Mouse (Mus musculus): ENCODE data around the gene Coro1c. TPM values are rescaled to one million over a fixed set of nuclear protein-coding genes. Genes with fewer than 3 reads are reported as not detected.

The Coro1c gene
- total RNA-seq (2021), result 10 to 100 TPM; 34.3 to 37.5 TPM

DNA sequence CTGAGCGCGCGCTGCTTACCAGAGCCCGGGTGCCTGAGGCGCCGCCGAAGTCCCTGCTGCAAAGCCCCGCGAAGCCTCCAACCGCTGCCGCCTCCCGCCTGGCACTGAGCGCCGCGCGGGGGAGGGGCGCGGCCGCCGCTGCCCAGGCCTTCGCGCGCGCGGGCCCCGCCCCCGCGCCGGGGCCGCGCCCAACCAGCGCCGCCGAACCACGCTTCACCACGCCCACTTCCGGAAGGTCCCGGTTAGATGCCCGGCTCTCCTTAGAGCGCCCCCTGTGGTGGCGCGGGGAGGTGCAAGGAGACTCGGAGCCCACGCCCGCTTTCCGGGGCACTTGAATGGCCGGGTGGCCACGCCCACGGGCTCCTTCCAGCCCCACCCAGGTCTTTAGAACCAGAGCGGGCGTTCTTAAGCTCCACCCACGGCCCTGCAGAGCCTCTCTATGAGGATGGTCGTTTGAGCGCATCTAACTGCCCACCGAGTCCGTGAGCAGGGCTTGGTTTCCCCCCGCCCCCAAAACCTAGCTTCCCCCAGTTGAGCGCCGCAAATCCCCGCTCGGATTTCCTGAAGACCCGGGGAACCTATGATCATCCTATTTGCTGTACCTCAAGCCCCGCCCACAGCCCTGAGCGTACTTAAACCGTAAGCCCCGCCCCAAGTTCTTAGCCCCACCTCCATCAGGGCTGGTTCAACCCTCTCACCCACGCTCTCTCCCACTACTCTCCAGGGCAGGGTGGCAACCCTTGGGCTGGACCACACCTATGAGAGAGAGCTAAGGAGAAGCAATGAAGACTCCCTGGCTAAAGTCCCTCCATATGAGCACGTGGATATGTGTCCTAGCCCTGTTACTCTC, at the start of gene Coro1c:
TSS of gene Coro1c (minus strand) at position 167 of the 850 bp plus-strand sequence.
- intact Hi-C loops (cut with DNase I), result loop anchor here (2.0 to 5.0 kb wide), 3 partner anchors 46 to 83 kb away; partner anchors contain the start of gene Ssh1
- DNase-seq, result peak; percentile 100

DNA sequence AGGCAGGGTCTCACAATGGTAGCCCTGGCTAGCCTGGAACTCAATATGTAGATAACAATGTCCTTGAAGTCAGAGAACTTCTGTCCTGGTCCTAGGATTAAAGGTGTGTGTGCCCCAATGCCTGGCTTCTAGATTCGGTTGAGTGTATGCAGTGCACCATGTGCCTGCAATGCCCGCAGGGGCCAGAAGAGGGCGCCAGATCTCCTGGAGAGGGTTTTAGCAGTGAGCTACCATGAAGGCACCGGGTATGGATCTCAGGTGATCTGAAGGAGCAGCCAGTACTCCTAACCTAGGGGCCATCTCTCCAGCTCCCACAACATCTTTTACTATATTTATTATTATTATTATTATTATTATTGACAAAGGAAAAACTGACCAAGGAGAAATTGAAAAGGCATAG, 48.0 kb upstream of the Coro1c start:
- peak; percentile 88 to 98 for DNase-seq
- intact Hi-C loops (cut with DNase I), result loop anchor here (1.0 to 2.0 kb wide), 3 partner anchors 18 to 89 kb away; no protein-coding TSS in a partner anchor

DNA sequence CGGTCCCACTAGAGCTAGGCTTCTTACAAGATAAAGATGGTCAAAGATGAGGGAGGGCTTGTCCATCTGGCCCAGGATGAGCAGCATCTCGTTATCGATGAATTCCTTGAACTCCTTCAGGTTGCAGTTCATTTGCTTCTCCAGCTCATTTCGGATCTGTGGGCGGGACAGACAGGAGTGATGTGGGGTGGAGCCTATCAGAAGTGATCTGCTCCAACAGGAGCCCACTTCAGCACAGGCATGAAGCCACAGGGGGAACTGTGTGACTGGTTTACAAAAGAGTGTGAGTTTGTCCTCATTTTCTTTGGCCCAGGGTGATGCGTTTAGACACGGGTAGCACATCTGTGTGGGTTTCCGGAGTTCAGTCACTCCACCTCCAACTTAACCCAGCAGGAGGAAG, 47.1 kb upstream of the Coro1c start:
- intact Hi-C loops (cut with DNase I), result loop anchor here (1.0 to 2.0 kb wide), 5 partner anchors 19 to 90 kb away; partner anchors contain the start of gene Coro1c

DNA sequence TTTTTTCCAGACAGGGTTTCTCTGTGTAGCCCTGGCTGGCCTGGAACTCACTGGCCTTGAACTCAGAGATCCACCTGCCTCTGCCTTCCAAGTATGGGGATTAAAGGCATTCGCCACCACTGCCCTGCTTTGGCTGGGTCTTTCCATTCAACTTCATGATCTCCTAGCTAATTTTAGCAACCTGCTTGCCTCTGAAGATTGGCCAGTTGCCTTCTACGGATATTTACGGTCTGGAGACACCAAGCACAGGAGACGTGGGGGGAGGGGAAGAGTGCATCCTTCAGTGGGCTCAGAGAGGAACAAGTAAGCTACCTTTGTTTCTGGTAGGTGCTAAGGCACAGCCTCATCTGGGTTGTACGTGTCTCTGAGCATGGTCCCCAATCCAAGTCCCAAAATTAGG, 46.7 kb upstream of the Coro1c start:
- DNase-seq, result no peak
- intact Hi-C loops (cut with DNase I), result loop anchor here (2.0 kb wide), 2 partner anchors 24 to 46 kb away; partner anchors contain the start of gene Coro1c

More for the DNA sequence above, 47.1 kb upstream of the Coro1c start:
- DNase-seq, result no peak

DNA sequence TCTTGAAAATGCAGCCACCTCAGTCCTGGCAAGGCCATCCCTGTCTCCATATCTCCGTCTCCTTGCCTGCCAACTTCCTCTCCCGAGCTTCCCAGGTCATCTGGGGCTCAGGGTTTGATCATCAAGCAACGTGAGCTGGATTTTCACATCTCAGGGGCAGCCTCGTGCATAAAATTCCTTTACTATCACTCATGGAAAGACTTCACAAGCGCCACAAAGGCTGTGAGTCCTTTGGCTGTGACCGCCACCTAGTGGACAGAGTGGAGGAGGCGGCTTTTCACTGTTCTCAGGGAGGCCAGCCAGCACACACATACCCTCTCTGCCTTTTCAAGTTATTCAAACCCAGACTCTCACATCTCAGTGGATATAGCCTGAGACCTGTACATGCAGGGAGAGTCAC, 45.9 kb upstream of the Coro1c start:
- intact Hi-C loops (cut with DNase I), result loop anchor here (1.0 to 2.0 kb wide), 4 partner anchors 24 to 181 kb away; partner anchors contain the start of gene Coro1c
- peak; percentile 89 to 90 for DNase-seq

DNA sequence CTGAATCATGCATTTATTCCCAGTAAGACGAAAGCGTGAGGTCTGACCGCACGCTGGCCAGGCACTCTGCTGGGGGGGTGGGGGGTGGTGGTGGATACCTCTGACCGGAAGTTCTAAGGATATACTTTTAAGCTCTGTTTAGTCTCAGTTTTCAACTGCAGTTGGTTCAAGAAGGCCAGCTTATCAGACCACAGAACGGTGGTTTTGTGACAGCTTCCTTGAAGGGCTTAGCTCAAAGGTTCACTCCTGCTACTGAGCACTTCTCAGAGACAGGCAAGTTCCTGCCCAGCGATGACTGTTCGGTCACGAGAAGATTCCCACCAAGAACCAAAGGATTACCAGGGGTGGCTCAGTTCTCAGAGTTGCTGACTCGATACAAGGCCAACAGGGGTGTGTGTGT, 44.0 kb upstream of the Coro1c start:
- intact Hi-C loops (cut with DNase I), result no loop called here
- DNase-seq, result no peak

DNA sequence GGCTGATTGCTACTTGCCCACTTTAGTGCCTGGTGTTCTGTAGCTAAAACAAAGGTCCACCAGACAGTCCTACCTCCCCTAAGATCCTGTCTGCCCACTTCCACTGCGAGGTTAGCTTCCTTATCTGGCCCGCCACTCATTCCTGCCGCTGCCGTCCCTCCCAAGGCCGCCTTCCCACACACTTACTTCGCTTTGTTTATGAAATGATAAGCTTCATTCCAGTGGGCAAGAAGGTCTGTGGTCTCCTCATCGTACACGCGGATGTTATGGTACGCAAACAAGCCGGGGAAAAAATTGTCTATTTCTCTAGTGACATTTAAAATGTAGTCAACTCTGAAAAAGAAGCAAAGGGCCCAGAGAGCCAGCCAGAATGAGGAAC, 43.1 kb upstream of the Coro1c start:
- no peak for DNase-seq
- intact Hi-C loops (cut with DNase I), result no loop called here

DNA sequence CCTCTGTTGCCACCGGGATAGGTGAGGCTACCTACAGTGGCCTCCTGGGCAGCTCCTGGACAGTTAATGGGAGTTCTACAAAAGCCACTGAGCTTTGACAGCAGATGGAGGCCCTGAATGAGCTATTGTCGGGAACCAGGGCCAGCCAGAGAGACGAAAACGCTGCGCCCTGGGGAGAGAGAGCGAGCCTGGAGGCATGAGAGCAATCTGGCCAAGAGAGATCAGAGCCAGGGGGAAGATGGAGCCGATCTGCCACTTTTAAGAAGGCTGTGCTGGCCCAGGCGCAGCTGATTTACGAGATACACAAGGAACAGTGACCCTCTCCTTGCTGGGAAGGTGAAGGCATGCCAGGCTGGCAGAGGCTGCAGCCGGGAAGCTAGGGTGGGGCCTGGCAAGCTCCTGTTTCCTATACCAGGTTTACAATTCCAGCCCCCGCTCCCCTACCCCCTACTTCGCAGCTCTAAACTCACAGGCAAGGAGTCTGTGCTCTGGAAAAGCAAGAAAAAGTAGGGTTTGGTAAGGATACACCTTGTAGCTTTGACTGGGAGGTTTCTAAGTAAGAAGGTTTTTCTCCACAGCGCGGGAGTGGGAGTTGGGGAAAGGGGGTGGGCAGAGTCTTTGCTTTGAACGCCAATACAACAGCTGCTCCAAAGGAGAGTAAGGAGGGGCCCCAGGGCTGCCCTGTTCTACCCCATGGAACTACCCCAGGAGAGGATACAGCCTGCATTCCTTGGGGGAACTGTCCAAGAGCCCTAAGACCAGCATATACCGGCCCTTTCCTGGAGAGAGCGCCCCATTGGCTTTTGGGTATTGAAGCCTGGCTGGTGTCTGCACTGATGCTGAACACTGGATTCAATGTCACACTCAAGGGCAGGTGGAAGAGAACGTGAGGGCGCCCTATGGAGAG, 42.5 kb upstream of the Coro1c start:
- DNase-seq, result no peak
- intact Hi-C loops (cut with DNase I), result no loop called here

DNA sequence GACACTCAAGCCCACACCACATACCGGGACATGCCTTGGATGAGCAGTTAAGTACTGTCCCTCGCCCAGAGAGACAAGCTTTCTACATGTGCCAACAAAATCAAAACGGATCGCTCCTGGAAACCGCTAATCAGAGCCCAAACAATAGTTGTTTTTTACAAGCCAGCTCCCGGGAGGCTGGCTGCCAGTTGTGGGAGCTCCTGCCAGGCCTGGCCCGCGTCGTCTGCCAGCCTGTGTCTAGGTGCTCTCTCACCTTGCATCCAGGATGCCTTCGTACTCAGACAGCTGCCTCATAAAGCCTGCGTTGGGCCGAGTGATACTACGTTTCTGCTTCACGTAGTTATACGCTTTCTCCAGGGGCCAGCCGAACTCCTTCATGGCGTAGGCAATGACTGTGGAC, 41.6 kb upstream of the Coro1c start:
- DNase-seq, result no peak
- intact Hi-C loops (cut with DNase I), result no loop called here

DNA sequence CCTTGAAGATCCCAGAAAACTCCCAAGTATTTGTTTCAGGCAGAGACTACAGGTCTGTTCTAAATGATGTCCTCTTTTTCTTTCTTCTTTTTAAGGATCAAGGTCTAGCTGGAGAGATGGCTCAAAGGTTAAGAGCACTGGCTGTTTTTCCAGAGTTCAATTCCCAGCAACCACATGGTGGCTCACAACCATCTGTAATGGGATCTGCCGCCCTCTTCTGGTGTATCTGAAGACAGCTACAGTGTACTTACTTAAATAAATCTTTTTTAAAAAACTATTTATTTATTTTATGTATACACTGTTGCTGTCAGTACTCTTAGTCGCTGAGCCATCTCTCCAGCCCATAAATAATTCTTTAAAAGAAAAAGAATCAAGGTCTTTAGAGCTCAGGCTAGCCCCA, 38.7 kb upstream of the Coro1c start:
- no peak for DNase-seq
- intact Hi-C loops (cut with DNase I), result no loop called here

DNA sequence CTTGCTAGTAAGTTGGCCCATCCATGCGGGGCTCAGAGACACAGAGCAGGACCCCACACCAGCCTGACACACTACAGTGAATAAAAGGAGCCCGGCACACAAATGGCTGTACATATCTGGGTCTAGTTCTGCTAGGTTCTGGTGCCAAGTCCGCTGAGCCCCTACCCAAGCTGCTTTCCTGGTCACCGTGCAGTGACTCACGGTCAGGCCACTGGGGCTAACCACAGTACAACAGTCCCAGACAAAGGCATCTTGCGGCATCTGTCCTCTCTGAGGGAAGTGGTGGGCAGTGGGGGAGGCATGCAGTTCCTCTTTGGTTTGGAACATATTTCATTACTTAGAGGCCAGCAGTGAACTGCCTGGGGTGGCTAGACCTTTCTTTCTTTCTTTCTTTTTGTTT, 36.6 kb upstream of the Coro1c start:
- no peak for DNase-seq

DNA sequence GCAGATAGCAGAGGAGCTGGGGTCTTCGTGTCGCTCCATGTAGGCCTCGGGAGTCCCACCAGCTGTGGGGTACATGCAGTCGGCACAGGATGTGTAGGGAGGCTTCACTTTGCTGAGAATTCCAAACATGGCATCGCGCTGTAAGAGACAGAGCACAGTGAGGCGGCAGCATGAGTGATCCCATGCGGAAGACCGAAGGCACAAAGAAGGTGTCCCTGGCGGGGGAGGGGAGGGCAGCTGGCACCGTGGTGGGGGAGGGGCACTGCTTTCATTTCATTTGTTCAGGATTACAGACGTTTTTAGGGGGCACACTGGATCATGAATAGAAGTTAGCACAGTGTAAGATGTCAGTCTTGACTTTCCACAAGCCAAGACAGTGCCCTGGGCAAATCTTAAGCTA, 34.8 kb upstream of the Coro1c start:
- DNase-seq, result no peak
- intact Hi-C loops (cut with DNase I), result no loop called here

More for the DNA sequence above, 36.6 kb upstream of the Coro1c start:
- intact Hi-C loops (cut with DNase I), result no loop called here

DNA sequence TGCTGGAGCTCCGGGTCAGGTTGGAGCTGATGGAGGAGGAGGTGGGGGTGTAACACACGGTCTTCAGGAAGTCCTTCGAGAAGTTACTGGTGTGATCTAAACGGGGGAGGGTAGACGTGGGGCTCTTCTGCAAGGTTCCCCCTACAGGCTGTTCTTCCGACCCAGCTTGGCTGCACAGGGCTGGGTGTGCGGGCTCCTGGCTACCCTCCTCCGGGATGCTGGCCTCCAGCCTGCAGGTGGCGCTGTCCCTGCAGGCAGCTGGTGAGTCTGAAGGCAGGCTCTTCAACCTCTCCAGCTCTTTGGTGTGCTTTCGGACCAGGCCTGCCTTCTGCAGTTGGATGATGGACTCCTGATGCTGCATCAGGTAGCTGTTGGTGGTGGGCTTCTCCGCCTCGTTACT, 34.0 kb upstream of the Coro1c start:
- intact Hi-C loops (cut with DNase I), result no loop called here
- no peak for DNase-seq

DNA sequence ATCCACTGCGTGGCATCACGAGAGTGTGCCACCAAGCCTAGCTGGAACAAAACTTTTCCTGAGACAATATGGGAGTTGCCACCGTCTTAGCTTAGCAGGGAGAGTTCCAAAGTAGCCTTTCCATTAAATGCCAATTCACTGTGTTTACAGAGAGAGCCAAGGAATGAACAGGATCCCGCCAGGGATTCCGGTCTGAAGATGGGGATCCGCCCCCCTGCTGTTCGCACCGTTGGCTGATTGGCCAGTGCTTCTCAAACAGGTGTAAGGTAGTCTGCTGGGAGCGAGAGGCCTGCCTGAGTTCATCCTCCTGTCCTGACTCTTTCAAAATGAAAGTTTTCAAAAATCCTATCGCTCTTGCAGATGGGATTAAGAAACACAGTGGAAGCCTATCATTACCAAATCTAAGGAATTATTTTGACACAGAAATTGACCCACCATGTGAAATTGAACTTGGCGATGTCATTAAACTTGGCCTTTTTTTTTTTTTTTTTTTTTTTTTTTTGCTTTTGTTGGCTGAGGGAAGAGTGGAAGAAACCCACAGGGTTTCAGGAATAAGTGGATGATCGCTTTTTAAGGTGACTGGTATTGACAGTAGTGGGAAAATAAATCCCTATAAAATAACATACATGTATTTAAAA, 30.8 kb upstream of the Coro1c start:
- intact Hi-C loops (cut with DNase I), result no loop called here
- DNase-seq, result no peak

DNA sequence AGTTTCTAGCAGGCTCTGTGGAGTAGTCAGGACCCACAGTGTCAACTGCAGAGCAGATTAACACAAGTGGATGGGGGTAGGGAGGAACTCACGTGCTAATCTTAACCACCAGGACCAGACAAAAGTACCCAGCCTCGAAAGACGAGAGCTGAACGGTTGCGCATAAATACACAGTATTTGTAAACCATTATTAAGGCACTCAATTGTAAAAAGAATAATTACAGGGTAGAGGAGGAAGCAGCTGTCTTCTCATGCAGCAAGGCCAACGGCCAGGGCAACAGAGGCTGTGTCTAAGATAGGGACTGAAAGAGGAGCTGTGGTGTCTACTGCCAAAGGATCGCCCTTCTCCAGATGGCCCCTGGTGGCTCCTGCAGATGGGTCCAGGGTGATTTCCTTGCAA, 29.1 kb upstream of the Coro1c start:
- intact Hi-C loops (cut with DNase I), result no loop called here
- no peak for DNase-seq

DNA sequence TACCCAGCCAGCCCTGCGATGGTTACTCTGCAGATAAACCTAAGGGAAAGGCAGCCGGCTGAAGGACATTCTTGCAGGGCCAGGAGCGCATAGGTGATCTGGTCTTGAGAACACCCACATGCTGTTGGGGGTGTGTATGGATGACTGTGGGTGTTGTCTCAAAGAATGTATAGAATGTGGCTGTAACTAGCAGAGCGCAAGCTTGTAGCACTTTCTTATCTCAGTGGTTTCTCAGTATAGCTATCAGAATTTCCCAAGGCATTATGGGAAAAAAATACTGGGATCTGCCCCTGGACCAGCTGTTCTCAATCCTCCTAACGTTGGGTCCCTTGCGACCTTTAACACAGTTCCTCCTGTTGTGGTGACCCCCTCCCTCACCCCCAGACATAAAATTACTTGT, 25.3 kb upstream of the Coro1c start:
- DNase-seq, result no peak
- intact Hi-C loops (cut with DNase I), result no loop called here

DNA sequence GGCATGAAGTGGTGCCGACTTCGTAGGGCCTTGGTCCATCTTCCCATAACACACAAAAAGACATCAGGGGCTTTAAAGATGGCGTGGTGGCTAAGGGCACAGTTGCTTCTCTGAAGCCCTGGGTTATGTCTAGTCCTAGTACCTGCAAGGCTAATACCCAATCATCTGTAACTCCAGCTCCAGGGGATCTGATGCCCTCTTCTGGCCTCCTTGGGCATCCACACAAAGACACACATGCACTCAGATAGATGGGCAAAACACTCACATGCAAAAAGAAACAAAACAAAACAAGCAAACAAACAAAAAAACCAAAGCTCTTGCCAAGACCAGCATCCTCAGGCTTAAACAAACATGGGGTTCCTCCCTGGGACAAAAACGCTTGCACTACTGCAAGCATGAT, 24.9 kb upstream of the Coro1c start:
- intact Hi-C loops (cut with DNase I), result no loop called here
- no peak for DNase-seq

DNA sequence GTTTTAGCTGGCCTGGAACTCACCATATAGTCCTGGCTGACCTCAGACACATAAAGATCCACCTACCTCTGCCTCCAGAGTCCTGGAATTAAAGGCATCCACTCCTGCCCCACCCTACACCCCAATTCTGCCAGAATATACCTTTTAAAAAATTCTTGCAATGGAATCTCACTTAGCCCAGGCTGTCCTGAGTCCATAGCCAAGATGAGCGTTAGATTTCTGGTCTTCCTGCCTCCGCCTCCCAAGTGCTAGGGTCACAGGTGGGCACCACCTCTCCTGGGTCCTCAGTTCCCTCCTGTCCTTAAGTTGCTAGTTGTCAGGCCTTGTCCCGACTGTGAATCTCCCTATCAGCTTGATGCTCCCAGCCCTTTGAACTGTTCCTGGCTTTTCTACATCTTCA, 23.8 kb upstream of the Coro1c start:
- DNase-seq, result no peak
- intact Hi-C loops (cut with DNase I), result no loop called here

DNA sequence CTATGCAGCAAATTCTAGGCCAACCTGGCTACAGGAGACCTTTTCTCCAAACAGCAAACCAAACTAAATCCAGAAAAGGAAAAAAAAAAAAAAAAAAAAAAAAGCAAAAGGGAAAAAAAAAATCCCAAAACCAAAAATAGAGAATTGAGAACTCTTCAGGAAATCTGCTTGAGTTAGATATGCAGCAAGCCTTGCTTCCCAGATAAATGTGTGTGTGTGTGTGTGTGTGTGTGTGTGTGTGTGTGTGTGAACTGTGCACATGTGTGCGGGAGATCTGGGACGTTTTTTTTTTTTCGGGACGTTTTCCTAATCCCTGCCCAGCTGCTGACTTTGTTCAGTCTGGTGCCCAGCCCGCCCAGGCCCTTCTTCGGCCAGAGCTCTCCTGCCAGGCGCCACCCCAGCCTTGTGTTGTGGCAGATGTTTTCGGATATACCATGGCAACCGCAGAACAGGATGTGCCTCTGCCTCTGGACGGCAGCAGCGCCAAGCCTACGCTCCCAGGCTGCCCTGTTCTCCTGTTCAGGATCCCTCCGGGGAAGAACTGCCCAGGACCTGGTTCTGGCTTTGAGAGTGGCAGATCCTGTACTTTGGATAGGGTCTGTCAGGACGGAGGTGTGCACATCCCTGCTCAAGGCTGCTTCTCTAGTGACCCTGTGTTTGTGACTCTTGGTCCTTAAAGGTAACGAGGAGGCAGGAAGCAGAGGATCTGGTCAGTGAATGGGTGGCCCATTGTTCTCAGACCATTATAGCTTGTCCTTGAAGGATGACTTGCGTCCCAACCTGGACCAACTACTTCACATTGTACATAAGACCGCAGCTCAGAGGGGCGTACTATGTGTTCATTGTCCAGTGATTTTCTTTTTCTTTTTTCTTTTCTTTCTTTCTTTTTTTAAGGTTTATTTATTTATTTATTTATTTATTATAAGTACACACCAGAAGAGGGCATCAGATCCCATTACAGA, 22.4 kb upstream of the Coro1c start:
- intact Hi-C loops (cut with DNase I), result loop anchor here (2.0 kb wide), 2 partner anchors 24 to 76 kb away; no protein-coding TSS in a partner anchor
- peak; percentile 80 to 82 for DNase-seq
